Mouse (Mus musculus): ENCODE measurements around the gene St8sia2.

DNA sequence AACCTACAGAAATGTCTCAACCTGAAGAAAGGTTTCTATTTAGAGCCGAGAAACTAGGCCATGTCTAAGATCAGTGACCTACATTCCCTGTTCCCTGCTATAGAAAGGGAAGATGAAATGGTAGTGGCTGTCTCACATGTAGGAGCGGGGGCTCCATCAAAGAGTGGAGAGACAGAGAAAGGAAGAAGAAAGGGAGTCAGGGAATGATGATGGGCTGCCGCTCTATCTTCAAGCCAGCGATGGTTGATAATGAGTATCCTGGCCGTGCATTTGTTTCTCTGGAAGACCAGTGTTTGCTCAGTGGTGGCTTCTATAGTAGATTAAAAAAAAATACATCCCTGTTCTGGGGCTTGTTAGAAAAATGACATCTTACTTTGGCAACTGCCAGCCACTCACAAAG, 123.0 kb downstream of the St8sia2 start:
- TF ChIP-seq CTCF (IDR thresholded peaks at IDR 0.05; ENCODE audit: control insufficient read depth, insufficient read depth, insufficient replicate concordance, low read depth, low read length), result no peak
- TF ChIP-seq POLR2A (IDR thresholded peaks at IDR 0.05; ENCODE audit: control insufficient read depth, low read depth, low read length), result no peak

Measured in testis, adult 2 months (tissue).